Mouse (Mus musculus) MEL (cell line): ENCODE results near the gene Nfia.

Experiments used
- CTCF ChIP-seq, 3 experiments: IDR thresholded peaks in 2 of 3; conservative IDR thresholded peaks in 1 of 3; 2 replicates each; pipeline ENCODE4 v1.5.1; 2011 to 2012; ENCODE audit warnings: low read length in 3 of 3, low read depth in 2 of 3, mild to moderate bottlenecking in 2 of 3, improper control_type of control experiment in 1 of 3, inconsistent platforms in 1 of 3, mixed read lengths in 1 of 3, moderate library complexity in 1 of 3; ENCODE audit not compliant: control insufficient read depth in 1 of 3, insufficient read depth in 1 of 3, poor library complexity in 1 of 3, severe bottlenecking in 1 of 3
- E2F4 ChIP-seq: IDR thresholded peaks from 2 replicates; pipeline ENCODE4 v1.6.1; 2011; ENCODE audit warnings: low read depth, low read length, improper control_type of control experiment, borderline replicate concordance
- MYB ChIP-seq: IDR thresholded peaks from 2 replicates; pipeline ENCODE4 v1.6.1; 2011; ENCODE audit warnings: mild to moderate bottlenecking, low read depth, low read length, improper control_type of control experiment
- MYC ChIP-seq: IDR thresholded peaks from 2 replicates; pipeline ENCODE4 v1.6.1; 2011; ENCODE audit warnings: low read depth, mild to moderate bottlenecking, low read length, improper control_type of control experiment, moderate library complexity
- POLR2A ChIP-seq, 2 experiments: IDR thresholded peaks; 2 replicates each; pipeline ENCODE4 v1.6.1; 2011 to 2012; ENCODE audit warnings: low read length in 2 of 2, mild to moderate bottlenecking in 2 of 2, control low read depth in 1 of 2, improper control_type of control experiment in 1 of 2, low read depth in 1 of 2, moderate library complexity in 1 of 2; ENCODE audit not compliant: control insufficient read depth in 1 of 2, insufficient read depth in 1 of 2, poor library complexity in 1 of 2
- POLR2AphosphoS2 ChIP-seq: IDR thresholded peaks from 2 replicates; pipeline ENCODE4 v1.6.1; 2011; ENCODE audit warnings: low read length, improper control_type of control experiment

DNA sequence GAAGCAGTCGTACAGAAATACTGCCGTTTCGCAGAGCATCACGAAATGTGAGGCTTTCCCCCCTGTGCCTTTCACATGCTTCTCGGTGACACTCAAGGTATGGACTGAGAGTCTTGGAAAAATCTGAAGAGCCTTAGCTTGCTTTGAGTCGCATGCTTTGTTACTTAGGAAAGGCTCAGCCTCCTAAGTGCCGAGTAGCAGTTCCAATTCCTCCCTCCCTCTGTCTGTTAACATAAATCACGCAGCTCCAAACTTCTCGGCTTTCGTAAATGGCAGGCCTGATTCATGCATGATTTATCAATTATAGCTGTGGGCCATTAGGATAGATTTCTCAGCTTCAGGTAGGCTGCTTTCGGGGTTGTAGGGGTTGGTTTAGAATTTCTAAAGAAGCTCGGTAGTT lies 284.7 kb downstream of the Nfia start:
- no peak for TF ChIP-seq MYC
- no peak for TF ChIP-seq POLR2AphosphoS2
- no peak for TF ChIP-seq E2F4
- TF ChIP-seq MYB: no peak
- no peak for TF ChIP-seq POLR2A (IDR thresholded peaks at IDR 0.05; ENCODE audit: control insufficient read depth in 1 of 2, insufficient read depth in 1 of 2, low read depth in 1 of 2, low read length in 2 of 2, poor library complexity in 1 of 2)
- TF ChIP-seq CTCF (IDR thresholded peaks at IDR 0.05 in 2 of 3, conservative IDR thresholded peaks at IDR 0.05 in 1 of 3; ENCODE audit: control insufficient read depth in 1 of 3, insufficient read depth in 1 of 3, low read depth in 2 of 3, low read length in 3 of 3, poor library complexity in 1 of 3, severe bottlenecking in 1 of 3): no peak
